Mouse (Mus musculus) lung, adult 2 months (tissue): ENCODE results near the gene Dgki. TPM values are rescaled to one million over a fixed set of nuclear protein-coding genes. Genes with fewer than 3 reads are reported as not detected.

Experiments
- DNase-seq: peaks from one replicate; pipeline ENCODE4 v3.0.0; 2022
- H3K4me1 ChIP-seq: fragments of 200-500 bp; 2 replicates; pipeline ENCODE4 v1.6.1; 2011; ENCODE audit warnings: low read length; ENCODE audit not compliant: control insufficient read depth, insufficient read depth
- H3K4me3 ChIP-seq: fragments of 200-500 bp; replicated peaks from 2 replicates; pipeline ENCODE3; 2011; ENCODE audit warnings: low read depth, mild to moderate bottlenecking, control low read depth, low read length; ENCODE audit errors: extremely low read depth
- CTCF ChIP-seq: fragments of 200-500 bp; IDR thresholded peaks from 2 replicates; pipeline ENCODE4 v1.5.1; 2011; ENCODE audit warnings: mild to moderate bottlenecking, low read length, control low read depth; ENCODE audit not compliant: insufficient read depth
- POLR2A ChIP-seq: fragments of 200-500 bp; IDR thresholded peaks from 2 replicates; pipeline ENCODE4 v1.6.1; 2011; ENCODE audit warnings: low read depth, mild to moderate bottlenecking, control low read depth, low read length, borderline replicate concordance; ENCODE audit errors: extremely low read depth
- WGBS: fragments of 180-500 bp; shearing (Covaris S2); methylation state at CpG from one replicate; pipeline ENCODE4 v1.1.7; 2018; 5-methylcytosine and 5-hydroxymethylcytosine counted together
- polyA plus RNA-seq: library from polyadenylated mRNA; depleted of rRNA; stranded (reverse); fragments of >200 nt; gene quantifications from 2 replicates; pipeline ENCODE4 v1.2.3, GENCODE M21; 2012; rRNA removed

Dgki gene
- polyA plus RNA-seq: 0.06 and 0.09 TPM in 2 replicates

DNA sequence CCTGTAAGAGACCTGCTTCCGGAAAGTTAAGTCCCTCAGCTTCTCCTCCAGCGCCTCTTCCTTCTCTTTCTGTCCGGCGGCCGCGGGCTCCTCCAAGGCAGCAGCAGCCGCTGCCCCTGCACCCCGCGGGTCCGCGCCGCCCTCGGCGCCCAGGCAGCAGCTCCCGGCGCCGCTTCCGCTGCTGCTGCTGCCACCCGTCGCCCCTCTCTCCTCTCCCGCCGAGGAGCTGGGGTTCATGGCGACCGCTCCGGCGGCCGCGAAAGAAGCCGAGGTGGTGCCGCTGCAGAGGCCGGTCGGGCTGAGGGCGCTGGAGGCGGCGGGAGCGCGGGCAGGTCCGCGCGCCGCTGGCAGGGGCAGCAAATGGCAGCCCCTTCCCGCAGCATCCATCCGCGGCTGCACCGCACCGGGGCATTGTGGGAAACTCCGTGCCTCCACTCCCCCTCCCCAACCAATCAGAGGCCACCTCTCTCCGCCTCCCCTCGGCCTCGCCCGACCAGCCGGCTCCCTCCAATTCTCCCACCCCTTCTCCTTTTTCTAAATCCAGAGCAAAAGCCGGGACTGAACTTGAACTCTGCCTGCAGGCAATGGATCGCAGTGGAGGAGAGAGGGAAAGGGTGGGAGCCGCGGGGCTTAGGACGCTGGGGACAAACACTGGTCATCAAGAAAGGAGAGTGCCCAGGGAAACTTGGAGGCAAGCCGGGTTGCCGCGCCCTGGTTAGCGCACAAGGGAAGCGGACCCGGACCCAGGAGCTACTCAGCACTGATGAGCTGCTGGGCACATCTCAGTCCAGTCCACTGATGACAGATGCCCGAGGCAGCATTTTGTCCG lies at the start of gene Dgki:
Gene Dgki, minus strand, starts transcription at position 623 of the 829 bp plus-strand sequence.
- Histone ChIP-seq H3K4me3 (no peak within 1 kb of the TSS), H3K4me1 (no peaks in the 10 kb centered on the region)
- WGBS: 1% methylated on average over 52 of the region's 65 CpGs
- no peak for DNase-seq
- no peak for TF ChIP-seq CTCF
- TF ChIP-seq POLR2A: no peak

DNA sequence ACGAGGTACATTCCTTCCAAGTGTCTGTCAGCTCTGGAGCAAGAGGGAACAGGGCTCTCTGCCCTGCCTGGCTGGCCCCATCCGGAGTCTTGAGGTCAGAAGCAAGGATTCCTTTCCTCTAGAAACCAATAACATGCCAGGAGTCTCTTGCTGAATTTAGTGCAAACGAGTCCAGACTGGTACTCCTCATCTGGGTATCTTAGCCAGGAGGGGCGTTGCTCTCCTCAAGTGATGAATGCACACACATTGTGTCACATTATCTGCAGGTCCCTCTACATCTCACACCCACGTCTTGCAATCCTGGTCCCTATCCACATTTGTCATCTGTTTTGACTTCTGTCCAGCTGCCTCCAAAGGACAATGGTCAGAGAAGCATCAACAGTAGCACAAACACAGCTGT lies 47.6 kb upstream of the Dgki start:
- Histone ChIP-seq H3K4me1 (no peaks in the 10 kb centered on the region), H3K4me3 (no peak overlapping the region)
- DNase-seq: no peak
- TF ChIP-seq POLR2A (no peak), CTCF (no peak)
- 64% methylated on average over 5 of the region's 5 CpGs for WGBS

DNA sequence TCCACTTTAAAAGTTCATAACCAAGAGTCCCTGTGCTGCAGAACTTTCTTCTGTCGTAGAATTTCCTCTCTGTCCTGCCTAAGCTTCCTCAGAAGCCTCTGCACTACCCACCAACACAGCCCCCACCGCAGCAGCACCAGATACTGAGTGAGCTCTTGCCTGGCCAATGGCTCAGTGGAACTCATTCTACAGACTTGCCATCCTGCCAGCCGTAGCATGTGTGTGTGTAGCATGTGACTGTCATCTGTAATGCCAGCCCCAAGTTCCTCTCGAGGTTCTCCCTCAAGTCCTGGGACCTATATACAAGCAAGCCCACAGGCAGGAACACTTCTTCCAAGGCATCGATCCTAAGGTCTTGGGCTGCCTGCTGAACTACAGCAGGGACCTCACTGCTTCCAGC lies 38.1 kb upstream of the Dgki start:
- no peak for DNase-seq
- 75% methylated on average over 5 of the region's 5 CpGs for WGBS
- Histone ChIP-seq H3K4me3 (no peak overlapping the region), H3K4me1 (no peaks in the 10 kb centered on the region; the same call in 1 of the 2 replicates)
- TF ChIP-seq POLR2A: no peak
- no peak for TF ChIP-seq CTCF

DNA sequence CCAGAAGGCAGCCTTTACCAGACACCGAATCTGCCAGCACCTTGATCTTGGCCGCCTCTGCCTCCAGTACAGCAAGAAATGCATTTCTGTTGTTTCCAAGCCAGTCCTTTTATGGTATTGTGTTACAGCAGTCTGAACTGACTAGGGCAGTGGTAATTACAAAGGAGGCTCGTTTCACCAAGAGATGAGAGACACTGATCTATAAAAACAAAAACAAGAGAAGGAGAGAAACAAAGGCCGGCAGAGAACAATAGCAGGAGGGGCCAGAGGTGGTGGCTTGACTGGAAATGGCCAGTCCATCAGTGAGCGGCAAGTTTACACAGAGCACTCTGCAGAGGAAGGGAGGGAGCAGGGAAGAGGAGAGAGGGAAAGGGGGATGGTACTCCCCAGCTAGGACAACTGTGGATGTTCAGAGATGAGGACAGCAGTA lies 36.9 kb upstream of the Dgki start:
- WGBS: 27% methylated on average over 5 of the region's 5 CpGs
- TF ChIP-seq CTCF (no peak), POLR2A (no peak)
- Histone ChIP-seq H3K4me1 (no peaks in the 10 kb centered on the region; the same call in 1 of the 2 replicates), H3K4me3 (no peak overlapping the region)
- DNase-seq: no peak

DNA sequence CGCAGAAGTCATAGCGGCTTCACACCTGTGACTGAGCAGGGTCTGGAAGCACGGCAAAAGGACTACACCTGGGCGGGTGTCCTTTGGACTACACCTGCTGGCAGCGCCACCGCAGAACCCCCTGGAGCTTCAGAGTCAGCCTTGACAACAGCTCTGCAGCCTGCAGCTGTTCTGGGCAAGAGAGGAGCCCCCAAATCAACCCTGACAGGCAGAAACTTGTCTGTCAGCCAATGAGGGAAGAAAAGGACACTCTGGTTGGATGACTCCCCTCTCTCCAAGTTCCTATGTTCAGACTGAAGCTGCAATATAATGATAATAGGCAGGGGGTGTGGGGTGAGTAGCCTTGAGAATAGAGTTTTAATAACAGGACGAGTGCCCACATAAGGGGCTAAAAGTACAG lies 36.4 kb upstream of the Dgki start:
- H3K4me1 ChIP-seq: no peaks in the 10 kb centered on the region; the same call in 1 of the 2 replicates
- no peak for DNase-seq
- no peak for TF ChIP-seq CTCF
- WGBS: 73% methylated on average over 7 of the region's 7 CpGs
- H3K4me3 ChIP-seq: no peak overlapping the region

DNA sequence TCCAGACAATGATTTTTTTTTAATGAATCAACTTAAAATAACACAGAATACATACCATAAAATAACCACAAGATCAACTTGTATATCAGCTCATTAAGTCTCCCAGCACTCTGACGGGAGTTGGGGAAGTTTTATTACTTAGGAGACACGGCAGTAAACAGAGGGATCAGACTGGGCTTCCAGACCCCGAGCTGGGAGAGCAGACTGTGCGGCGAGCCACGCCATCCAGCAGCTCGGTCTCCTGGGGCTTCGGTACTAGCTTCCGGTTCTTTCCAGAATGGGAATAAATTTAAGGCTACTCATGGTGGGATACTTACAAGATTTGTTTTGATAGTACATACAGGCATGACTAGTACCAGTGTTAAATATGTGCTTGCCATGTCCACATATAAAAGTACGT lies 32.9 kb upstream of the Dgki start:
- TF ChIP-seq POLR2A (no peak), CTCF (no peak)
- 80% methylated on average over 10 of the region's 10 CpGs for WGBS
- Histone ChIP-seq H3K4me1 (no peaks in the 10 kb centered on the region; the same call in 1 of the 2 replicates), H3K4me3 (no peak overlapping the region)
- no peak for DNase-seq

DNA sequence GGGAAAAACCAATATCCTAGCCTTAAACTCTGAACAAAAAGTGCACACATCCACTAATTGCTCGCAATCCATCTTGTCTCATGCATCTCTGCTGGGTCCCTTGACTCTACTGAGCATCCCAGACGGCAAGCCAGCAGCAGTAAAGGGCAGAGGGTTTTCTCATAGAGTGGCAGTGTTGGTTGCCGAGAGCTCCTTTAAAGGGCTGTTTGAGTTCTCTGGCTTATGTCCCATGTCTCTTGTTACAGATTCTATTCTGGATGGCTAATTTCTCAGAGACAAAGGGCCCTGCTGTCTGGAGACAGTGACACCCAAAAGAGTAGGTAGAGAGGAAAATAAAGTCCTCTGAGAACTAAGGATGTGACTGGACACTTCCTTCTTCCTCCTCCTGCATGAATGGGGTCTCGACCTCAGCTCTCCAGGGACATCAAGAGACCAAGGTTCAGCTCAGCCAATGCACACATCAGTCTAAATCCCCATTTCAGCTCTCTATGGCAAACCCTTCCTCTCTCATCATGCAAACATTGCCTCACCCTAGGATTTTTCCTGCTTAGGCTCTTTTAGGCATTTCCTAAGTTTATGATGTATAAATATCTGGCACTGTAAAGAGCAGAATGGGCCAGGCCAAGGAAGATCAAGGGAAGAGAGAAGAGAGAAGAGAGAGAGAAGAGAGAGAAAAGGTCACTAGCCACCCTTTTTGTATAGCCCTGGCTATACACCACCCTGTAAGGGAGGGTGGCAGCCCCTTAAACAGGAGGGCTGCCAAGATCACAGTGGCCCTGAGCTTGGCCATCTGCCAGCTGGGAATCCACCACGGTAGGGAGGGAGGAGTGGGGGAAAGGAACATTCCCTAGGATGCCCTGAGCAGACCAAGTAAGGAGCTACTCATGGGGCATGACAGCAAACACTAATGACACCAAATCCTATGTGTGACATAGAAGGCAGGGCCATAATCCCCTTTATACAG lies 30.2 kb upstream of the Dgki start:
- 61% methylated on average over 5 of the region's 5 CpGs for WGBS
- Histone ChIP-seq H3K4me3 (no peak overlapping the region), H3K4me1 (no peaks in the 10 kb centered on the region)
- no peak for DNase-seq
- TF ChIP-seq POLR2A (no peak), CTCF (no peak)

DNA sequence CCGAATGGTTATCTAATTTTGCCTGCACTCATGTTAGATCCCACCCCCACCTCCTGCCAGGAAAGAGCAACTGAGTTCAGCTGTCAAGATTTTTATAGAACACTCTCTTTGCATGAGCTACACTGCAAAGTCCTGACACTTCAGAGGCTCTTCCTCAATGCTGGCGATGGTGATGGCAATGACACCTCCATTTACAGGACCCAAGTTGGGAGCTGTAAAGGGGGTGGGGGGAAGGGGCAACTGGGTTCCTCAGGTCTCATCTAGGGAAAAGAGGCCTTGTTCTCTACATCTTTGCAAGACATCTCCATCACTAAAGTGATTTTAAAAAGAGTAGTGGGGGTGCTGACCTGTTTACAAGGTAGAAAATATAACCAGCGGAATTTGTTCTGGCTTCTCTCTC lies 29.4 kb upstream of the Dgki start:
- TF ChIP-seq CTCF (no peak), POLR2A (no peak)
- Histone ChIP-seq H3K4me3 (no peak overlapping the region), H3K4me1 (no peaks in the 10 kb centered on the region)
- 74% methylated on average over 3 of the region's 3 CpGs for WGBS
- no peak for DNase-seq

DNA sequence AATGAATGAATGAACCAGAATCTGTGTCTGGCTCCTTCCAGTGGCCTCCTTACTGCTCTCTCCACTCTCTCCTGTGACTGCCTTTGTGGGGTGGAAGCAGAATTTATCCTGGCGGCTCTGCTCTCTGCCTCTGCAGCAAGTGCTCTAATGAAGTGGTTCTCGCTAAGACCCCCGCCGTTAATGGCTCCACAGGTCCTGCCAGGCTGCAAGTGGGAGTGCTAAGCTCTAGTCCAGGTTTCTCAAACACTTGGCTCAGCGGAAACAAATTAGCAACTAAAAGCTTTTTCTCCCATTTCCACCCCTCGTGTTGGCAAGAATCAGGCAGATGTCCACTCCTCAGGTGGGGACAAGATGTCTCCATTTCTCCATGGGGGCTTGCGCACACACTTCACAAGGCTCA lies 28.7 kb upstream of the Dgki start:
- no peaks in the 10 kb centered on the region for H3K4me1 ChIP-seq
- TF ChIP-seq CTCF: no peak
- TF ChIP-seq POLR2A: no peak
- H3K4me3 ChIP-seq: no peak overlapping the region
- DNase-seq: no peak
- 66% methylated on average over 7 of the region's 7 CpGs for WGBS

DNA sequence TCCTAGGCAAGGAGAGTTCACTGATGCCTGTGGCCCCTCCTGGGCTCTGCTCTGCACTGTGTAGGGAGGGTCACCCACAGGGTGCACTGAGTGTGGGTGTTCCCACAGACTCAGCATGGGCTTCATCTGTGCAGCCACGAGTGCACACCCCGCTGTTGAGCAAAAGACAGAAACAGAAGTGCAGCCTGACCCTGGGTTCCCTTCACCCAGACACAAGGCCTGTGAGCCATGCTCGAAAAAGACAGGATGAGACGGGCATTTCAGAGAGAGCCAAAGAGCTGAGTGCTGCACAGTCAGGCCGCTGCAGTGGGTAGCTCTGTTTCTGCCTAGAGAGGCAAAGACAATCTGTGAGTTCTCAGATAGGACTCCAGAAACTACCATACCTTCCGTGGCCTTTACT lies 27.5 kb upstream of the Dgki start:
- WGBS: 71% methylated on average over 6 of the region's 6 CpGs
- TF ChIP-seq CTCF: no peak
- no peak for TF ChIP-seq POLR2A
- DNase-seq: no peak
- H3K4me3 ChIP-seq: no peak overlapping the region
- H3K4me1 ChIP-seq: no peaks in the 10 kb centered on the region

DNA sequence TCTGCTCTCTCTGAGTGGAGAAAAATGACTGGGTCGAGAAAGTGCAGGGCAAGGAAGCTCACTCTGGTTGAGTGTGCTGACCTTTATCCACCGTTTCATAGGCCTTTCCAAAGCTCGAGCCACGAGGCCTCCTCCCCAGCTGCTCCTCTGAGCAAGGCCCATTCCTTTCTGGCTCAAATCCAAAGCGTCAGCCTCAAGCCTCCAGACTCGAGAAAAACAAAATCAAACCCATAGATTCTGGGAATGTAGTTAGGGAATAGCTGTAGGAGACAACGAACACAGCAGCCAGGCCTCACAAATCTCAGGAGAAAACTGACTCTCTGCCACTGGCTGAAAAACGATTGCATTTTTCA lies 26.6 kb upstream of the Dgki start:
- no peaks in the 10 kb centered on the region for H3K4me1 ChIP-seq
- no peak for DNase-seq
- WGBS: 27% methylated on average over 8 of the region's 8 CpGs
- no peak overlapping the region for H3K4me3 ChIP-seq
- TF ChIP-seq POLR2A (no peak), CTCF (no peak)
